Mouse (Mus musculus): ENCODE results near the gene Angptl8.
"Not testable (repeated sequence)": the region's sequence is repeated elsewhere in the genome, so short reads cannot be mapped to it uniquely, and the experiment has no call there.

Angptl8 gene

GRCm38 (mm10) chr9:21835258-21835912 lies at the start of gene Angptl8:
TSS of gene Angptl8 (plus strand) at chr9:21835510.
- in situ Hi-C loops (cut with MseI, MboI), result no loop called here

GRCm38 (mm10) chr9:21786309-21786708 lies 49.0 kb upstream of the Angptl8 start:
- in situ Hi-C loops (cut with MseI, MboI), result not testable (repeated sequence)

- in situ Hi-C loops (cut with MseI, MboI), result no loop called here
Measured at GRCm38 (mm10) chr9:21786906-21787305, 48.4 kb upstream of the Angptl8 start.

GRCm38 (mm10) chr9:21787654-21788053 lies 47.7 kb upstream of the Angptl8 start:
- in situ Hi-C loops (cut with MseI, MboI), result no loop called here

- in situ Hi-C loops (cut with MseI, MboI), result no loop called here
Measured at GRCm38 (mm10) chr9:21788234-21788633, 47.1 kb upstream of the Angptl8 start.

GRCm38 (mm10) chr9:21791861-21792260 lies 43.4 kb upstream of the Angptl8 start:
- in situ Hi-C loops (cut with MseI, MboI), result no loop called here

- in situ Hi-C loops (cut with MseI, MboI), result no loop called here
Measured at GRCm38 (mm10) chr9:21792644-21793043, 42.7 kb upstream of the Angptl8 start.

- in situ Hi-C loops (cut with MseI, MboI), result not testable (repeated sequence)
Measured at GRCm38 (mm10) chr9:21793507-21793906, 41.8 kb upstream of the Angptl8 start.

GRCm38 (mm10) chr9:21794344-21794834 lies 40.9 kb upstream of the Angptl8 start:
- in situ Hi-C loops (cut with MseI, MboI), result no loop called here

- in situ Hi-C loops (cut with MseI, MboI), result no loop called here
Measured at GRCm38 (mm10) chr9:21794925-21795324, 40.4 kb upstream of the Angptl8 start.

- in situ Hi-C loops (cut with MseI, MboI), result no loop called here
Measured at GRCm38 (mm10) chr9:21795579-21795978, 39.7 kb upstream of the Angptl8 start.

- in situ Hi-C loops (cut with MseI, MboI), result no loop called here
Measured at GRCm38 (mm10) chr9:21796259-21796658, 39.1 kb upstream of the Angptl8 start.

GRCm38 (mm10) chr9:21796919-21797318 lies 38.4 kb upstream of the Angptl8 start:
- in situ Hi-C loops (cut with MseI, MboI), result no loop called here

GRCm38 (mm10) chr9:21797921-21798344 lies 37.4 kb upstream of the Angptl8 start:
- in situ Hi-C loops (cut with MseI, MboI), result no loop called here

GRCm38 (mm10) chr9:21798345-21799009 lies 36.8 kb upstream of the Angptl8 start, which contains the start of gene Kank2:
TSS of gene Kank2 (minus strand) at chr9:21798744.
- in situ Hi-C loops (cut with MseI, MboI), result no loop called here

GRCm38 (mm10) chr9:21799010-21799350 lies 36.3 kb upstream of the Angptl8 start:
- in situ Hi-C loops (cut with MseI, MboI), result no loop called here

GRCm38 (mm10) chr9:21801121-21801520 lies 34.2 kb upstream of the Angptl8 start:
- in situ Hi-C loops (cut with MseI, MboI), result no loop called here

GRCm38 (mm10) chr9:21801591-21801990 lies 33.7 kb upstream of the Angptl8 start:
- in situ Hi-C loops (cut with MseI, MboI), result no loop called here

GRCm38 (mm10) chr9:21803986-21804644 lies 31.2 kb upstream of the Angptl8 start:
- in situ Hi-C loops (cut with MseI, MboI), result no loop called here

GRCm38 (mm10) chr9:21806363-21806762 lies 28.9 kb upstream of the Angptl8 start:
- in situ Hi-C loops (cut with MseI, MboI), result no loop called here

- in situ Hi-C loops (cut with MseI, MboI), result no loop called here
Measured at GRCm38 (mm10) chr9:21806976-21807375, 28.3 kb upstream of the Angptl8 start.

- in situ Hi-C loops (cut with MseI, MboI), result no loop called here
Measured at GRCm38 (mm10) chr9:21808561-21808960, 26.7 kb upstream of the Angptl8 start.

GRCm38 (mm10) chr9:21811170-21811569 lies 24.1 kb upstream of the Angptl8 start:
- in situ Hi-C loops (cut with MseI, MboI), result no loop called here

Measured in mouse trophoblast stem cell (cell line).